Mouse (Mus musculus) G1E (cell line): Measurements from ENCODE around the gene Gps1. TPM values are rescaled to one million over a fixed set of nuclear protein-coding genes. Genes with fewer than 3 reads are reported as not detected.
"Not testable (repeated sequence)": the region's sequence is repeated elsewhere in the genome, so short reads cannot be mapped to it uniquely, and the experiment has no call there.

Experiments
- ATAC-seq: 2 replicates; pipeline ENCODE4 v1.8.0; 2016; ENCODE audit warnings: mild to moderate bottlenecking; ENCODE audit not compliant: insufficient number of reproducible peaks, poor library complexity, low FRiP score, severe bottlenecking; ENCODE audit errors: extremely low read depth
- DNase-seq: peaks from one replicate; pipeline ENCODE4 v3.0.0; 2012; ENCODE audit warnings: low spot score
- H3K27me3 ChIP-seq: 2 replicates; pipeline ENCODE4 v1.6.1; 2012; ENCODE audit warnings: mild to moderate bottlenecking, low read length, inconsistent platforms; ENCODE audit not compliant: insufficient read depth
- H3K36me3 ChIP-seq: replicated peaks from 2 replicates; pipeline ENCODE3; 2012; ENCODE audit warnings: mild to moderate bottlenecking, inconsistent platforms
- H3K4me1 ChIP-seq: 2 replicates; pipeline ENCODE4 v1.6.1; 2012; ENCODE audit warnings: low read depth, low read length, inconsistent platforms, mixed read lengths; ENCODE audit not compliant: insufficient read depth
- H3K4me3 ChIP-seq: 2 replicates; pipeline ENCODE4 v1.5.1; 2012; ENCODE audit warnings: low read depth, mild to moderate bottlenecking, inconsistent platforms, low read length, moderate library complexity, mixed read lengths
- H3K9me3 ChIP-seq: replicated peaks from 2 replicates; pipeline ENCODE4 v1.6.1; 2012; ENCODE audit warnings: inconsistent platforms
- CTCF ChIP-seq: IDR thresholded peaks from 2 replicates; pipeline ENCODE4 v1.5.1; 2012; ENCODE audit warnings: low read depth, low read length, inconsistent platforms, mixed read lengths
- GATA1 ChIP-seq: IDR thresholded peaks from 2 replicates; pipeline ENCODE4 v1.6.1; 2012; ENCODE audit warnings: borderline replicate concordance, low read length, inconsistent platforms, mixed read lengths
- GATA2 ChIP-seq: IDR thresholded peaks from 2 replicates; pipeline ENCODE4 v1.6.1; 2012; ENCODE audit warnings: low read depth, low read length, inconsistent platforms, borderline replicate concordance
- POLR2AphosphoS5 ChIP-seq: IDR thresholded peaks from 2 replicates; pipeline ENCODE4 v1.6.1; 2012; ENCODE audit warnings: low read depth, low read length, inconsistent platforms; ENCODE audit not compliant: insufficient replicate concordance
- TAL1 ChIP-seq: conservative IDR thresholded peaks from 2 replicates; pipeline ENCODE4 v1.6.1; 2012; ENCODE audit warnings: low read depth, low read length, inconsistent platforms, mixed read lengths
- polyA plus RNA-seq: library from polyadenylated mRNA; stranded (reverse); fragments of >175 nt; gene quantifications from 2 replicates; pipeline ENCODE4 v1.2.3, GENCODE M21; 2012
- total RNA-seq, 2 experiments: library from RNA; stranded (forward) in 1 of 2; stranded (reverse) in 1 of 2; fragments of 200-1000 nt in 1 of 2; fragments of >200 nt in 1 of 2; fragmentation: Nextera tagmentation in 1 of 2; gene quantifications; 2 replicates each; pipeline ENCODE4 v1.2.3; 2014 to 2017

Gene Gps1
- total and polyA plus RNA-seq, 3 experiments, result 66.5 to 110 (median 109) TPM

GRCm38 (mm10) chr11:120783426-120784063 lies 527 bp upstream of the Gps1 start:
- no peak for TF ChIP-seq POLR2AphosphoS5
- no peak for TF ChIP-seq GATA2
- TF ChIP-seq GATA1, result no peak
- TF ChIP-seq CTCF, result no peak
- TF ChIP-seq TAL1, result no peak
- ATAC-seq, result no peak
- H3K27me3 ChIP-seq, result no peaks in the 10 kb centered on the region
- no peak for DNase-seq
- H3K36me3 ChIP-seq, result peaks cover 79% of the 10 kb centered on the region
- no peaks in the 10 kb centered on the region for H3K9me3 ChIP-seq
- peaks cover 50% of the 10 kb centered on the region for H3K4me1 ChIP-seq
- peak overlapping the region; percentile 98 for H3K4me3 ChIP-seq

GRCm38 (mm10) chr11:120785145-120785544 lies 1.1 kb downstream of the Gps1 start:
- Histone ChIP-seq H3K4me1 (peaks cover 60% of the 10 kb centered on the region), H3K9me3 (no peaks in the 10 kb centered on the region), H3K4me3 (peak overlapping the region; percentile 98), H3K27me3 (no peaks in the 10 kb centered on the region), H3K36me3 (peaks cover 82% of the 10 kb centered on the region)
- no peak for TF ChIP-seq CTCF
- TF ChIP-seq POLR2AphosphoS5, result no peak
- TF ChIP-seq GATA1, result no peak
- no peak for TF ChIP-seq TAL1
- no peak for TF ChIP-seq GATA2
- peak; percentile 14 for DNase-seq
- ATAC-seq, result no peak

- H3K27me3 ChIP-seq, ATAC-seq, H3K4me3 ChIP-seq, DNase-seq, H3K9me3 ChIP-seq: not testable (repeated sequence)
- Histone ChIP-seq H3K36me3 (peaks cover 85% of the 10 kb centered on the region), H3K4me1 (peaks cover 73% of the 10 kb centered on the region)
Observed at GRCm38 (mm10) chr11:120788460-120788859, 4.4 kb downstream of the Gps1 start.

- no peaks in the 10 kb centered on the region for H3K27me3 ChIP-seq
- no peak overlapping the region for H3K4me3 ChIP-seq
- no peak for ATAC-seq
- H3K4me1 ChIP-seq, result peaks cover 78% of the 10 kb centered on the region
- TF ChIP-seq GATA1 (no peak), POLR2AphosphoS5 (0 out of 2 replicates have a peak, but pooled peaks have one; percentile 49)
- no peaks in the 10 kb centered on the region for H3K9me3 ChIP-seq
- H3K36me3 ChIP-seq, result peaks cover 94% of the 10 kb centered on the region
- no peak for DNase-seq
Observed at GRCm38 (mm10) chr11:120789355-120789754, 5.3 kb downstream of the Gps1 start.

- DNase-seq (no peak), ATAC-seq (no peak)
- H3K4me3 ChIP-seq, result no peak overlapping the region
- TF ChIP-seq GATA1 (no peak), POLR2AphosphoS5 (no peak), CTCF (no peak), GATA2 (no peak), TAL1 (no peak)
- peaks cover 98% of the 10 kb centered on the region for H3K36me3 ChIP-seq
- no peaks in the 10 kb centered on the region for H3K9me3 ChIP-seq
- H3K27me3 ChIP-seq, result no peaks in the 10 kb centered on the region
- H3K4me1 ChIP-seq, result peaks cover 82% of the 10 kb centered on the region
Observed at GRCm38 (mm10) chr11:120789810-120790209, 5.7 kb downstream of the Gps1 start.

- no peak for ATAC-seq
- no peaks in the 10 kb centered on the region for H3K27me3 ChIP-seq
- no peak for DNase-seq
- peaks cover 71% of the 10 kb centered on the region for H3K4me1 ChIP-seq
- no peak for TF ChIP-seq GATA1
- TF ChIP-seq GATA2, result no peak
- TF ChIP-seq CTCF, result no peak
- TF ChIP-seq POLR2AphosphoS5, result no peak
- no peak for TF ChIP-seq TAL1
- peaks cover 79% of the 10 kb centered on the region for H3K36me3 ChIP-seq
- H3K9me3 ChIP-seq, result no peaks in the 10 kb centered on the region
- H3K4me3 ChIP-seq, result no peak overlapping the region
Observed at GRCm38 (mm10) chr11:120792652-120793051, 8.6 kb downstream of the Gps1 start.

- Histone ChIP-seq H3K4me1 (peaks cover 64% of the 10 kb centered on the region), H3K4me3 (peak within 1 kb of the TSS; percentile 99), H3K9me3 (no peaks in the 10 kb centered on the region), H3K36me3 (peaks cover 48% of the 10 kb centered on the region), H3K27me3 (0 out of 2 replicates have a peak, but pooled peaks cover 4% of the 10 kb centered on the region)
- DNase-seq (peak; percentile 93), ATAC-seq (peak; percentile 82)
- TF ChIP-seq GATA2 (no peak), TAL1 (no peak), CTCF (no peak)
Observed at GRCm38 (mm10) chr11:120795756-120796613, 11.9 kb downstream of the Gps1 start, which contains the start of gene Dus1l. Gene Dus1l (minus strand): TSS chr11:120796403.
